Mouse (Mus musculus) limb, embryonic 14.5 days (tissue): ENCODE measurements around the gene Gm45837. TPM values are rescaled to one million over a fixed set of nuclear protein-coding genes. Genes with fewer than 3 reads are reported as not detected.

Experiments used
- ATAC-seq: fragments of 200-750 bp; cut with Nextera tagmentation; 2 replicates; pipeline ENCODE4 v1.8.0; 2017; ENCODE audit warnings: low read depth, moderate number of reproducible peaks, moderate TSS enrichment; ENCODE audit not compliant: low FRiP score
- DNase-seq: peaks from one replicate; pipeline ENCODE4 v3.0.0-alpha.2; 2015; ENCODE audit warnings: low spot score
- H3K27ac ChIP-seq: fragments of 300-500 bp; sonication (generic); replicated peaks from 2 replicates; pipeline ENCODE4 v1.5.1; 2014; ENCODE audit warnings: low read depth, mild to moderate bottlenecking, low read length, moderate library complexity, mixed read lengths
- H3K27me3 ChIP-seq: fragments of 300-500 bp; sonication (generic); 2 replicates; pipeline ENCODE4 v1.6.1; 2014; ENCODE audit warnings: low read length, mixed read lengths; ENCODE audit not compliant: control insufficient read depth, insufficient read depth
- H3K36me3 ChIP-seq: fragments of 300-500 bp; sonication (generic); 2 replicates; pipeline ENCODE4 v1.6.1; 2014; ENCODE audit warnings: mild to moderate bottlenecking, low read length, moderate library complexity, mixed read lengths; ENCODE audit not compliant: control insufficient read depth, insufficient read depth
- H3K4me1 ChIP-seq: fragments of 300-500 bp; sonication (generic); 2 replicates; pipeline ENCODE4 v1.6.1; 2014; ENCODE audit warnings: antibody characterized with exemption, low read length, mixed read lengths; ENCODE audit not compliant: control insufficient read depth, insufficient read depth
- H3K4me2 ChIP-seq: fragments of 300-500 bp; sonication (generic); replicated peaks from 2 replicates; pipeline ENCODE4 v1.6.1; 2014; ENCODE audit warnings: low read depth, mild to moderate bottlenecking, low read length, moderate library complexity; ENCODE audit not compliant: severe bottlenecking
- H3K4me3 ChIP-seq: fragments of 300-500 bp; sonication (generic); replicated peaks from 2 replicates; pipeline ENCODE4 v1.5.1; 2014; ENCODE audit warnings: low read length
- H3K9ac ChIP-seq: fragments of 300-500 bp; sonication (generic); 2 replicates; pipeline ENCODE4 v1.6.1; 2014; ENCODE audit warnings: mild to moderate bottlenecking, low read depth, low read length, moderate library complexity; ENCODE audit not compliant: severe bottlenecking
- H3K9me3 ChIP-seq: fragments of 300-500 bp; sonication (generic); 2 replicates; pipeline ENCODE4 v1.6.1; 2016; ENCODE audit warnings: low read length; ENCODE audit not compliant: control insufficient read depth
- POLR2A ChIP-seq: fragments of 200-500 bp; IDR thresholded peaks from 2 replicates; pipeline ENCODE4 v1.8.0; 2012; ENCODE audit warnings: inconsistent platforms, mild to moderate bottlenecking, moderate library complexity, borderline replicate concordance; ENCODE audit not compliant: insufficient read depth, insufficient read length; ENCODE audit errors: extremely low read depth
- WGBS: fragments of 180-500 bp; shearing (Covaris S2); extraction: QIAGEN DNeasy Blood & Tissue Kit; methylation state at CpG from one replicate; pipeline ENCODE4 v1.1.7; 2014; 5-methylcytosine and 5-hydroxymethylcytosine counted together
- polyA plus RNA-seq, 2 experiments: library from polyadenylated mRNA; depleted of rRNA in 1 of 2; stranded (reverse) in 1 of 2; unstranded in 1 of 2; fragments of >200 nt; fragmentation: Nextera tagmentation in 1 of 2; extraction: Ambion mirVana in 1 of 2; gene quantifications; 2 replicates each; pipeline versions ENCODE4 v1.2.1 to v1.2.3; 2012 to 2014

Gm45837 gene
- polyA plus RNA-seq, 2 experiments, result 0.41 to 7.5 TPM

DNA sequence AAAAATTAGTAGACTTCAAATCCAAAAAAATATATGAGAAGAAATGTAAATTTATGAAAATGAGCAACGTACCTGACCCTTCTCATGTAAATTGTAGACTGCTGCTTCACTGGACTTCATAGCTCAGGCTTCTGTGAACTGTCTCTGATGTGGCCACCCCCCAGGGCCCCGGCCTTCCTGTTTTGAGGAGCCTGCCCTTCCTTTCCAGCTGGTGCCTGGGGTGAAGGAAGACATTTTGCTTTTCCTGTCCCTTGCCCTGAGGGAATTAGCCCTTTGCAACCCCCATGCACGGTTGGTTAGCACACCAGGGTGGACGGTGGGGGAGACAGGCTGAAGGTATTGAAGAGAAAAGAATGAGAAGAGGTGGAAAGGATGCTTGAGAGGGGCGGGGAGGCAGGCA, 46.1 kb downstream of the Gm45837 start:
- no peak for TF ChIP-seq POLR2A
- no peak overlapping the region for H3K9ac ChIP-seq
- no peak overlapping the region for H3K4me2 ChIP-seq
- H3K9me3 ChIP-seq, result no peaks in the 10 kb centered on the region
- no peak overlapping the region for H3K27ac ChIP-seq
- 30% methylated on average over 5 of the region's 5 CpGs for WGBS
- DNase-seq, result no peak
- ATAC-seq, result no peak
- H3K4me1 ChIP-seq, result no peaks in the 10 kb centered on the region
- no peaks in the 10 kb centered on the region for H3K36me3 ChIP-seq
- peaks cover 17% of the 10 kb centered on the region for H3K27me3 ChIP-seq
- no peak overlapping the region for H3K4me3 ChIP-seq

DNA sequence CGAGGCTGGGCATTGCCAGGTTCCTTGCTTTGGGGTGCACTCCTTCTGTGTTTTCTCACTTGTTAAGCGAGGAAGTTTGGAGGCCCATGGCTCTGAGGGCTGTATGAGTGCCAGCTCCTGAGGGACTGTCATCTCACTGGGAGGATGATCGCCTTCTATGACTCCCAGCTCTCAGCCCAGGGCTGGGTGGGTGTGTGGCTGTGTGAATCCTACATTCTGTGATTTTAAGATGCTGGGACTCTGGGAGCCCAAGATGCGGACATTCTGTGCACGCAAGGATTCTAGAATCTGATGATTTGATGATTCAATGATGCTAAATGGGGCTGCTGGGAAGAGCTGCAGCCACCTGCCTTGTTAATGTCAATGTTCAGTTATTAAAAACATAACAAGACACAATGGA, 46.6 kb downstream of the Gm45837 start:
- no peaks in the 10 kb centered on the region for H3K9me3 ChIP-seq
- TF ChIP-seq POLR2A, result no peak
- peaks cover 12% of the 10 kb centered on the region for H3K27me3 ChIP-seq
- no peaks in the 10 kb centered on the region for H3K36me3 ChIP-seq
- no peaks in the 10 kb centered on the region for H3K4me1 ChIP-seq
- WGBS, result 81% methylated on average over 5 of the region's 5 CpGs
- no peak overlapping the region for H3K9ac ChIP-seq
- no peak overlapping the region for H3K4me2 ChIP-seq
- ATAC-seq (no peak), DNase-seq (no peak)
- H3K4me3 ChIP-seq, result no peak overlapping the region
- no peak overlapping the region for H3K27ac ChIP-seq

DNA sequence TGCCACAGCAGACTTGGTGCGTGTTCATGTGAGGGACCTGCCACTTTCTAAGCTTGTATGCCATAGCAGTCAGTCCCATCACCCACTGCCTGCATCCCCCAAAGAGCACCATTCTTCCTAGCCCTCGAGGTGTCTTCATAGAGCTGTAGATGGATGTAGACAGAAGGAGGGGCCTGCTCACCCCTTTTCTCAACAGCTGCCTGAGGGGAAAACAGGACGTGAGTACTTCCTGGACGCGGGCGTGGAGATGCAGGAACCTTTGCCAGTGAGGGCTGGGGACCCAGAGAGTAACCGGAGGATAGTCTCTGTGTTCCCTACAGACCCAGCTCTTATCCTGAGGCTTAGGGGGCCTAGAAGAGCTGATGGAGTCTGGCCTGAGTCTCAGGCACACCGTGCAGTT, 47.1 kb downstream of the Gm45837 start:
- WGBS, result 65% methylated on average over 8 of the region's 8 CpGs
- DNase-seq (no peak), ATAC-seq (no peak)
- no peak overlapping the region for H3K9ac ChIP-seq
- H3K4me3 ChIP-seq, result no peak overlapping the region
- no peaks in the 10 kb centered on the region for H3K9me3 ChIP-seq
- no peaks in the 10 kb centered on the region for H3K4me1 ChIP-seq
- H3K27ac ChIP-seq, result no peak overlapping the region
- peaks cover 8% of the 10 kb centered on the region; the same call in 1 of the 2 replicates for H3K27me3 ChIP-seq
- H3K4me2 ChIP-seq, result no peak overlapping the region
- no peaks in the 10 kb centered on the region for H3K36me3 ChIP-seq
- TF ChIP-seq POLR2A, result no peak

DNA sequence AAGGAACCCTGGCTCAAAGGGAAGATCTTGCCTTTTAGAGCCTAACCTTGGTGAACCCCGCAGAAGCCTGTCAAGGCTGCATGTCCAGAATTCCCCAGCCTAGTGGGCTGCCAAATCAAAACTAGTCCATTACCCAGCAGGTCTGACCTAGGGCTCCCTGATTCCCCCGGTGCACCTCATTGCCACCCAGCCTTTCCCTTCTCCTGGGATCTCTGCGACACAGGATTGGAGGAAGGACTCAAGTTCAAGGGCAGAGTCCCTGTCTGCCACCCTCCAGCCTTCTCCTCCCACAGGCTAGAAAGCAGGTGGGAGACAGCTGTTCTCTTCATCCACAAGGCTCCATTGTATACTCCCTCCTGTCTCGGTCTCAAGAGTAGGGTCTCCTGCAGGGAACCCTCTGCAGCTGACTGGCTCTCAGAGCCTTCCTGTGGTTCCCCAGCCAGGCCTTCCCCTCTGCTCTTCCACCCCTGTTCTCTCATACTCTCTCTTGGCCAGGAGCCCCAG, 47.6 kb downstream of the Gm45837 start:
- ATAC-seq, result no peak
- Histone ChIP-seq H3K9ac (no peak overlapping the region), H3K4me3 (no peak overlapping the region), H3K9me3 (no peaks in the 10 kb centered on the region), H3K4me2 (no peak overlapping the region), H3K27ac (no peak overlapping the region), H3K4me1 (no peaks in the 10 kb centered on the region), H3K36me3 (no peaks in the 10 kb centered on the region), H3K27me3 (peaks cover 3% of the 10 kb centered on the region; the same call in 1 of the 2 replicates)
- no peak for TF ChIP-seq POLR2A
- WGBS, result 56% methylated on average over 4 of the region's 4 CpGs
- no peak for DNase-seq

DNA sequence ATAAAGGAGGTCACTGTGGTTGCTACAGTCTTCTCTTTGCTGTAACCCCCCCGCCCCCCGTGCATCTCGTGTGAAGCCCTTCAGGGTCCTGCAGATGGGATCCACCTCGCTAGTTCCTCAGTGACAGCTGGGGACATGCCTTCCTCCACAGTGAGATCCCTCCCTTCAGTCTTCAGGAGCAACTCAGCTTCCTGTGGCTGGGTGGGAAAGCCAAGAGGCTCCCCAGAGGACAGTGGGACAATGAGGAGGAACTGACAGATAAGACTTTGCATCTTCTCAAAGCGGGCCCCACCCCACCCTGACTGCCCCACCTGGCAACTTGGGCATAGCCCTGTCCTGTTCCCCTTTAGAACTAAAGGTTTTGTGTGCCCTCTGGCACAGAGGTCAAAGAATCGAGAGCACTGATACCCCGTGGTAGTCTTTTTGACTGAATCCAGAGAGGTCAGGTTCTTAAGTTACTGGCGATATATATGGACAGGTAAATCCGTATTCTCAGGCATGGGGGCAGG, 48.7 kb downstream of the Gm45837 start:
- Histone ChIP-seq H3K4me3 (no peak overlapping the region), H3K4me2 (no peak overlapping the region), H3K36me3 (no peaks in the 10 kb centered on the region), H3K27me3 (no peaks in the 10 kb centered on the region), H3K27ac (no peak overlapping the region), H3K4me1 (no peaks in the 10 kb centered on the region), H3K9ac (no peak overlapping the region), H3K9me3 (no peaks in the 10 kb centered on the region)
- TF ChIP-seq POLR2A, result no peak
- 77% methylated on average over 9 of the region's 9 CpGs for WGBS
- no peak for ATAC-seq
- no peak for DNase-seq
